Mouse (Mus musculus) brain, embryonic 14.5 days (tissue): ENCODE data around the gene Lin54. TPM values are rescaled to one million over a fixed set of nuclear protein-coding genes. Genes with fewer than 3 reads are reported as not detected.
"Not testable (repeated sequence)": the region's sequence is repeated elsewhere in the genome, so short reads cannot be mapped to it uniquely, and the experiment has no call there.

ENCODE experiments used
- DNase-seq: peaks from one replicate; pipeline ENCODE4 v3.0.0-alpha.2; 2011; ENCODE audit warnings: low read depth
- CTCF ChIP-seq: fragments of 200-500 bp; IDR thresholded peaks from 2 replicates; pipeline ENCODE4 v1.5.1; 2012; ENCODE audit warnings: inconsistent platforms, mild to moderate bottlenecking, moderate library complexity, borderline replicate concordance; ENCODE audit not compliant: insufficient read depth, insufficient read length; ENCODE audit errors: extremely low read depth
- POLR2A ChIP-seq: fragments of 200-500 bp; IDR thresholded peaks from 2 replicates; pipeline ENCODE4 v1.6.1; 2012; ENCODE audit warnings: mild to moderate bottlenecking, inconsistent platforms, borderline replicate concordance; ENCODE audit not compliant: poor library complexity, insufficient read depth, insufficient read length, severe bottlenecking; ENCODE audit errors: extremely low read depth
- polyA plus RNA-seq: library from polyadenylated mRNA; depleted of rRNA; stranded (reverse); fragments of >200 nt; gene quantifications from 2 replicates; pipeline ENCODE4 v1.2.3, GENCODE M21; 2012

Lin54 gene
- polyA plus RNA-seq, 1 experiment, result 9.4 TPM

GRCm38 (mm10) chr5:100429344-100430075 is 70.9 kb downstream of the Lin54 start:
- peak; percentile 100 for DNase-seq
- TF ChIP-seq CTCF (no peak), POLR2A (peak; percentile 69; the same call in 1 of the 2 replicates)

DNA sequence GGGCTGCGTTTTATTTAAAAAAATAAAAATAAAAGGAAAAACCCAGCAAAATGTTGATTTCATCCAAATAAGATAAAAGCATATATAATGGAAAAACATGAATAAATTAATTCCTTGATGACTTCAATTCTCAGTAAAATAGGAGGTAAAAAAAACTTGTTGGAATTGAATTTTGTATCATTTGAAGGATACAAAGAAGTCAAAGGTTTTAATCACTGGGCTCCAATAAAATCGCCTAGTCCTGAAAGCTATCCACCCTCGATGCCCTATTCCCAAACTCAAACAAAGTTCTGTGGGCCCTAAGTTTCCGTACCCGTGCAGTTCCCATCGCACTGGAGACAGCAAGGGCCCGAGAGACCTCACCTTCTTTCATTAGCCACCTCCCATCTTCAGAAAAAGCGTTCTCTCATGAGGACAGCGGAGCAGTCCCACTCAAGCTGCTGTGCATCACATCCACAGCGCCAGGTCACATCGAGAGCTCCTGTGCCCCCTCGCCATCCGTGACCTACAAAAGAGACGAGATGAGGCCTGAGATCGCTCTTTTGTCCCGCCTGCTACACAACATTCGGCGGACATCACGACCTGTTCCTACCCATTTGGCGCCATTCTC is 71.6 kb downstream of the Lin54 start:
- no peak for DNase-seq

GRCm38 (mm10) chr5:100428031-100428733 is 72.3 kb downstream of the Lin54 start:
- peak; percentile 50 for DNase-seq
- TF ChIP-seq POLR2A (no peak), CTCF (no peak)

More for the DNA sequence above, 71.6 kb downstream of the Lin54 start:
- TF ChIP-seq CTCF, result no peak
- no peak for TF ChIP-seq POLR2A

DNA sequence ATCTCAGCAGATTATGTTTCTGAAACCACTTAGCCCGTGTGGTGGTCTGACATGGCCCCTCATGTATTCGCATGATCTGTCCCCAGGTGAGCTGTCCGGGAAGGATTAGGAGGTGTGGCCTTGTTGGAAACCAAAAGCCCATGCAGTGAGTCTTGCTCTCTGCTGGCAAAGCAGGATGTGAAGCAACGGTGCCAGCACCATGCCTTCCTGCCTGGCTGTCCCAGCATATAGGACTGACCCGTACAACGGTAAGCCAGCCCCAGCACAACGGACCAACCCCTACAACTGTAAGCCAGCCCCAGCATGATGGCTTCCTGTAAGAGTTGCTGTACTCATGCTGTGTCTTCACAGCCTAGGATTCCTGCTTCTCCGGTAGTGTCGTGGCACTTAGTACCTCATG is 73.2 kb downstream of the Lin54 start:
- no peak for DNase-seq

DNA sequence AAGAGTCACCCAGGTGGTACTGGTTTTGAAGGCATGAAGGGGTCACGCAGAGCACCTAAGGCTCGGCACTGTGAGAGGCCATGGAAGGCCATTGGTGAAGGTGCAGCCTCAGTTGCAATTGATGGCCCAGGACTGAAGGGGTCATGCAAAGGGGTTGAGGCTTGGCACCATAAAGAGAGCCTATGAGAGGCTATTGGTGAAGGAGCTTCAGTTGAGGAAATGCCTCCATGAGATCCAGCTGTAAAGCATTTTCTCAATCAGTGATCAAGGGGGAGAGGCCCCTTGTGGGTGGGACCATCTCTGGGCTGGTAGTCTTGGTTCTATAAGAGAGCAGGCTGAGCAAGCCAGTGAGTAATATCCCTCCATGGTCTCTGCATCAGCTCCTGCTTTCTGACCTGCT is 74.6 kb downstream of the Lin54 start:
- DNase-seq, result not testable (repeated sequence)

More for the DNA sequence above, 73.2 kb downstream of the Lin54 start:
- TF ChIP-seq CTCF, result no peak

GRCm38 (mm10) chr5:100424252-100424651 is 76.2 kb downstream of the Lin54 start:
- DNase-seq, result no peak
- TF ChIP-seq CTCF, result no peak
- no peak for TF ChIP-seq POLR2A

GRCm38 (mm10) chr5:100423626-100424025 is 76.8 kb downstream of the Lin54 start:
- TF ChIP-seq CTCF (no peak), POLR2A (no peak)
- no peak for DNase-seq

DNA sequence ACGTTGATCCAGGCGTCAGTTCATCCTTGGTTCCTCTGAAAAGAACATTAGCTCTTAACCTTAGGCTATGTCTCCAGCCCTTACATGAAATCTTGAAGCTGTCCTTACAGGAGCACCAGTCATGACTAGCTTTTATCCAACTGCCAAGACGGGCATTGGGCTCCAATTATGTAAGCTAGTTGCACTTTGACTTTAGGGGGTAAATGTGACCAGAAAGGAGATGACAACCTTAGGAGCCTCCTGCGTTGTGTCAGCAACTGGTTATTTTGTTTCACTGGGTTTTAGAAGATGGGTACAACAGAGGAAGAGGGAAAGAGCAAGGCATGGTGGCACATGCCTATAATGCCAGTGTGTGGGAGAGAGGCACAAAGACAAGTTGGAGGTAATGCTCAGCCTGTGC is 81.6 kb downstream of the Lin54 start:
- TF ChIP-seq CTCF (no peak), POLR2A (no peak)
- DNase-seq, result no peak

GRCm38 (mm10) chr5:100418077-100418476 is 82.4 kb downstream of the Lin54 start:
- no peak for TF ChIP-seq POLR2A
- TF ChIP-seq CTCF, result no peak
- DNase-seq, result no peak

GRCm38 (mm10) chr5:100415761-100416590 is 84.5 kb downstream of the Lin54 start, which contains the start of gene Sec31a:
TSS of gene Sec31a (minus strand) at chr5:100416234.
- TF ChIP-seq CTCF, result no peak
- peak; percentile 88 for TF ChIP-seq POLR2A
- peak; percentile 98 for DNase-seq
